Mouse (Mus musculus) liver, adult 2 months (tissue): Measurements from ENCODE around the gene Gm20388. TPM values are rescaled to one million over a fixed set of nuclear protein-coding genes. Genes with fewer than 3 reads are reported as not detected.

Experiments used
- DNase-seq: peaks from one replicate; pipeline ENCODE4 v3.0.0-alpha.2; 2011; ENCODE audit warnings: low read depth, low spot score; ENCODE audit errors: extremely low read depth
- H3K27ac ChIP-seq: fragments of 200-500 bp; replicated peaks from 2 replicates; pipeline ENCODE4 v1.5.1; 2012; ENCODE audit warnings: low read depth, mild to moderate bottlenecking, control low read depth, inconsistent platforms, low read length; ENCODE audit not compliant: insufficient read depth
- H3K27me3 ChIP-seq: fragments of 200-500 bp; 2 replicates; pipeline ENCODE4 v1.6.1; 2012; ENCODE audit warnings: mild to moderate bottlenecking, moderate library complexity, low read length, inconsistent platforms; ENCODE audit not compliant: control insufficient read depth, insufficient read depth
- H3K36me3 ChIP-seq: fragments of 200-500 bp; 2 replicates; pipeline ENCODE4 v1.6.1; 2012; ENCODE audit warnings: low read length, inconsistent platforms; ENCODE audit not compliant: control insufficient read depth, insufficient read depth
- H3K4me1 ChIP-seq: fragments of 200-500 bp; 2 replicates; pipeline ENCODE4 v1.6.1; 2011; ENCODE audit warnings: low read length; ENCODE audit not compliant: control insufficient read depth, insufficient read depth
- H3K4me3 ChIP-seq: fragments of 200-500 bp; 2 replicates; pipeline ENCODE4 v1.5.1; 2011; ENCODE audit warnings: low read depth, mild to moderate bottlenecking, control low read depth, low read length, moderate library complexity; ENCODE audit not compliant: insufficient read depth
- H3K79me2 ChIP-seq: fragments of 200-500 bp; 2 replicates; pipeline ENCODE4 v1.6.1; 2012; ENCODE audit warnings: inconsistent platforms, mild to moderate bottlenecking, low read length, moderate library complexity; ENCODE audit not compliant: control insufficient read depth, insufficient read depth
- H3K9ac ChIP-seq: fragments of 200-500 bp; 2 replicates; pipeline ENCODE4 v1.6.1; 2012; ENCODE audit warnings: low read depth, mild to moderate bottlenecking, control low read depth, inconsistent platforms, low read length
- CTCF ChIP-seq: fragments of 200-500 bp; IDR thresholded peaks from 2 replicates; pipeline ENCODE4 v1.5.1; 2011; ENCODE audit warnings: low read depth, low read length, control low read depth
- POLR2A ChIP-seq: fragments of 200-500 bp; IDR thresholded peaks from 2 replicates; pipeline ENCODE4 v1.6.1; 2011; ENCODE audit warnings: low read length, control low read depth; ENCODE audit not compliant: insufficient read depth; ENCODE audit errors: extremely low read depth
- WGBS: fragments of 180-500 bp; shearing (Covaris S2); methylation state at CpG from one replicate; pipeline ENCODE4 v1.1.7; 2018; 5-methylcytosine and 5-hydroxymethylcytosine counted together
- polyA plus RNA-seq: library from polyadenylated mRNA; depleted of rRNA; stranded (reverse); fragments of >200 nt; gene quantifications from 2 replicates; pipeline ENCODE4 v1.2.3, GENCODE M21; 2012
- total RNA-seq: library from RNA; depleted of rRNA; stranded (reverse); fragments of >200 nt; gene quantifications from 2 replicates; pipeline ENCODE4 v1.2.3, GENCODE M21; 2014

Gm20388 gene
- total and polyA plus RNA-seq, 2 experiments: 6.4 to 19.9 TPM

GRCm38 (mm10) chr8:120026199-120026598 lies 115.6 kb downstream of the Gm20388 start:
- Histone ChIP-seq H3K27ac (no peak overlapping the region), H3K79me2 (no peaks in the 10 kb centered on the region), H3K27me3 (no peaks in the 10 kb centered on the region), H3K4me3 (no peak overlapping the region), H3K4me1 (no peaks in the 10 kb centered on the region), H3K9ac (no peak overlapping the region), H3K36me3 (no peaks in the 10 kb centered on the region)
- 79% methylated on average over 5 of the region's 5 CpGs for WGBS
- TF ChIP-seq CTCF: no peak
- no peak for TF ChIP-seq POLR2A
- DNase-seq: no peak

- H3K9ac ChIP-seq: no peak overlapping the region
- DNase-seq: no peak
- 85% methylated on average over 6 of the region's 6 CpGs for WGBS
- H3K36me3 ChIP-seq: no peaks in the 10 kb centered on the region
- no peaks in the 10 kb centered on the region for H3K4me1 ChIP-seq
- H3K79me2 ChIP-seq: no peaks in the 10 kb centered on the region
- no peaks in the 10 kb centered on the region for H3K27me3 ChIP-seq
- TF ChIP-seq CTCF: no peak
- TF ChIP-seq POLR2A: no peak
- H3K27ac ChIP-seq: no peak overlapping the region
- no peak overlapping the region for H3K4me3 ChIP-seq
Observed at GRCm38 (mm10) chr8:120026991-120027390, 116.3 kb downstream of the Gm20388 start.

- Histone ChIP-seq H3K27me3 (no peaks in the 10 kb centered on the region), H3K27ac (no peak overlapping the region), H3K36me3 (no peaks in the 10 kb centered on the region), H3K4me1 (no peaks in the 10 kb centered on the region), H3K79me2 (no peaks in the 10 kb centered on the region), H3K4me3 (no peak overlapping the region), H3K9ac (no peak overlapping the region)
- no peak for TF ChIP-seq CTCF
- 83% methylated on average over 5 of the region's 5 CpGs for WGBS
- no peak for DNase-seq
Observed at GRCm38 (mm10) chr8:120030447-120030846, 119.8 kb downstream of the Gm20388 start.

- Histone ChIP-seq H3K36me3 (no peaks in the 10 kb centered on the region), H3K27ac (no peak overlapping the region), H3K79me2 (no peaks in the 10 kb centered on the region), H3K4me3 (no peak overlapping the region), H3K27me3 (no peaks in the 10 kb centered on the region), H3K9ac (no peak overlapping the region), H3K4me1 (no peaks in the 10 kb centered on the region)
- TF ChIP-seq CTCF (no peak), POLR2A (no peak)
- 96% methylated on average over 5 of the region's 5 CpGs for WGBS
- DNase-seq: no peak
Observed at GRCm38 (mm10) chr8:120032549-120033208, 122.0 kb downstream of the Gm20388 start.

- no peak for DNase-seq
- Histone ChIP-seq H3K4me1 (no peaks in the 10 kb centered on the region), H3K4me3 (no peak overlapping the region), H3K9ac (no peak overlapping the region), H3K27ac (no peak overlapping the region), H3K79me2 (no peaks in the 10 kb centered on the region), H3K36me3 (no peaks in the 10 kb centered on the region), H3K27me3 (no peaks in the 10 kb centered on the region)
- no peak for TF ChIP-seq POLR2A
- TF ChIP-seq CTCF: no peak
- 78% methylated on average over 6 of the region's 6 CpGs for WGBS
Observed at GRCm38 (mm10) chr8:120034471-120034870, 123.8 kb downstream of the Gm20388 start.

- no peak overlapping the region for H3K27ac ChIP-seq
- no peaks in the 10 kb centered on the region for H3K27me3 ChIP-seq
- no peak for TF ChIP-seq CTCF
- TF ChIP-seq POLR2A: no peak
- no peak overlapping the region for H3K9ac ChIP-seq
- H3K4me3 ChIP-seq: no peak overlapping the region
- no peaks in the 10 kb centered on the region for H3K4me1 ChIP-seq
- H3K36me3 ChIP-seq: no peaks in the 10 kb centered on the region
- 33% methylated on average over 9 of the region's 9 CpGs for WGBS
- DNase-seq: no peak
- H3K79me2 ChIP-seq: no peaks in the 10 kb centered on the region
Observed at GRCm38 (mm10) chr8:120036111-120036510, 125.5 kb downstream of the Gm20388 start.
